Mouse (Mus musculus): ENCODE measurements around the gene Pnpla6.
"Not testable (repeated sequence)": the region's sequence is repeated elsewhere in the genome, so short reads cannot be mapped to it uniquely, and the experiment has no call there.

Gene Pnpla6

GRCm38 (mm10) chr8:3574546-3574945 is 59.4 kb downstream of the Pnpla6 start:
- no peak for DNase-seq (ENCODE audit: inconsistent age in 2 of 2, low spot score in 1 of 2)

- no peak for DNase-seq (ENCODE audit: inconsistent age in 2 of 2, low spot score in 1 of 2)
These were observed 61.2 kb downstream of the Pnpla6 start for GRCm38 (mm10) chr8:3576211-3576960.

- DNase-seq (ENCODE audit: inconsistent age in 2 of 2, low spot score in 1 of 2): no peak
These were observed 64.5 kb downstream of the Pnpla6 start for GRCm38 (mm10) chr8:3579390-3580364.

GRCm38 (mm10) chr8:3581961-3582360 is 66.8 kb downstream of the Pnpla6 start:
- not testable (repeated sequence) for DNase-seq (ENCODE audit: inconsistent age in 2 of 2, low spot score in 1 of 2)

GRCm38 (mm10) chr8:3586452-3586851 is 71.3 kb downstream of the Pnpla6 start:
- DNase-seq (ENCODE audit: inconsistent age in 2 of 2, low spot score in 1 of 2): no peak

- no peak for DNase-seq (ENCODE audit: inconsistent age in 2 of 2, low spot score in 1 of 2)
These were observed 71.8 kb downstream of the Pnpla6 start, which contains the start of gene Camsap3 for GRCm38 (mm10) chr8:3586993-3587390. Gene Camsap3 (plus strand): TSS chr8:3587293.

GRCm38 (mm10) chr8:3587391-3588257 is 72.4 kb downstream of the Pnpla6 start:
- DNase-seq (ENCODE audit: inconsistent age in 2 of 2, low spot score in 1 of 2): peak; percentile 67 to 79

- DNase-seq (ENCODE audit: inconsistent age in 2 of 2, low spot score in 1 of 2): no peak
These were observed 73.1 kb downstream of the Pnpla6 start for GRCm38 (mm10) chr8:3588258-3588633.

- peak; percentile 45 to 68 for DNase-seq (ENCODE audit: inconsistent age in 2 of 2, low spot score in 1 of 2)
These were observed 78.3 kb downstream of the Pnpla6 start for GRCm38 (mm10) chr8:3593470-3593869.
